Mouse (Mus musculus) thymus, adult 18-20 months (tissue): Measurements from ENCODE around the gene Map3k14.
A peak's percentile ranks its signal among the peaks of the same experiment; 100 is the strongest.

Source experiments
- DNase-seq, 2 experiments: peaks; one replicate each; pipeline ENCODE4 v3.0.0; 2022; ENCODE audit warnings: mixed read lengths in 2 of 2

Gene Map3k14

DNA sequence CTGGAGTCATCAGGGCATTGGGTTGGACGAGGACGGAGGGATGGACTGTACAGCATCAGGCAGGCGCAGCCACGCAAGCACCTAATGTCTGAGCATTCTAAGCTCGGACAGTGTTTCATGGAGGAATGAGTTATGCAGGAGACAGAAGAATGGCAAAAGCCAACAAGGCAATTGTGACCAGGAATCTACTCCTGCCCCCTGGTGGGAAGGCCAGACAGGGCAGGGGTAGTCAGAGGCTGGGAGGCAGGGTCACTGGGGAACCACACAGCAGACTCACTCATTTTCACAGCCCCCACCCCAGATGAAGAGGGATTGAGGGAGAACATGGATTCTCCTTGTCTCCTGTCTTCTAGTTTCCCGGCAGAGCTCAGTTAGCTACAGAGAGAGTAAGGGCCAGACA, 4.7 kb upstream of the Map3k14 start:
- peak in 1 of 2 experiments; percentile 49 for DNase-seq

DNA sequence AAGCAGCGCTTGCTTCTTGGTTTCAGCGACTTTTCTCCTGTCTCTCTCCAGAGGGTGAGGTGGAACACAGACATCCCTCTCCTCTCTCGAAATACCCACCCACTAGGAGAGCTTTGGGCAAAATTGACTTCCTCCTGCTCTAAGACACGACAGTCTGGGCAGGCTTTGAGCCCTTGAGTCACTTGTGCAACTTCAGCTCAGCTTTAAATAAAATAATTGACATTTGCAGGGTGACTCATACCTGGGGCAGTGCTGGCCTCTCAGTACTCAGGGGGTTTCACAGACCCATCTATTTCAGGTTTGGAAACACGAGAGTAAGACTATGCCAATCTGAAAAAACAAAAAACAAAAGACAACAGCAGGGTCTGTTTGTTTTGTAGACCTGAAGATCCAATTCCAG, 2.2 kb upstream of the Map3k14 start:
- DNase-seq = no peak

DNA sequence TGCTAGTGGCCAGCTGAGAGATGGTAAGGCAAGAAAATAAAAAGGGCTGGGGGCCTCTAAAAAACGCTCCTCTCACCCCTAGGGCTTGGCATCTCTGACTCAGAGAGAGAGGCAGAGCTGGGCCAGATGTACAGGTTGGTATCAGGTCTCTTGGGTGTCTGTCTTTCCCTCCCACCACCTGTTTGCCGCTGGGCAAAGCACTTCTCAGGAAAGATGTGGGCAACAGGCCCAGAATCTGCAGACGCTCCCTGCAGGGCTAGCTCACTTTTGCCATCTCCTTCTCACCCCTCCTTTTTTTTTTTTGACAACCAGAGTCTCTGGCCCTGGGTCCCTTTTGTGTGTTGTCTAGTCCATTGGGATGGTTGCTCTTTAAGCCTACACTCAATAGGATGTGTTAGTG, 1.6 kb upstream of the Map3k14 start:
- no peak for DNase-seq

DNA sequence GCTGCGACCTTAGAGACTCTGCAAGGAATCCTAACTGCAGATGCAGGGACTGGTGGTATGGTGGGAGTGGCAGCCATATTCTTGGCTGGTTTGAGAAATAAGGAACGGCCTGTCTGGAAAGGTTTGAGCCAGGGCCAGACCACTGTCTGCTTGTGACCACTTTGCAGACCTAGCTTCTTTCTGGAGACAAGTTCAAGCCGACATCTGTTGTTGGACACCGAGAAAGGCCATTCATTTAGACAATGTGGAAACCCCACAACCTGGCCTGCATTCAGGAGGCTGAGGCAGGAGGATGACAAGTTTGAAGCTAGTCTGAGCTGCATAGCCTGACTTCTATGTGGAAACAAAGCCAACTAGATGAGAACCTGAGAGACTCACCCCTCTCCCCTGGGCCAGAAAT, 1.1 kb upstream of the Map3k14 start:
- no peak for DNase-seq

DNA sequence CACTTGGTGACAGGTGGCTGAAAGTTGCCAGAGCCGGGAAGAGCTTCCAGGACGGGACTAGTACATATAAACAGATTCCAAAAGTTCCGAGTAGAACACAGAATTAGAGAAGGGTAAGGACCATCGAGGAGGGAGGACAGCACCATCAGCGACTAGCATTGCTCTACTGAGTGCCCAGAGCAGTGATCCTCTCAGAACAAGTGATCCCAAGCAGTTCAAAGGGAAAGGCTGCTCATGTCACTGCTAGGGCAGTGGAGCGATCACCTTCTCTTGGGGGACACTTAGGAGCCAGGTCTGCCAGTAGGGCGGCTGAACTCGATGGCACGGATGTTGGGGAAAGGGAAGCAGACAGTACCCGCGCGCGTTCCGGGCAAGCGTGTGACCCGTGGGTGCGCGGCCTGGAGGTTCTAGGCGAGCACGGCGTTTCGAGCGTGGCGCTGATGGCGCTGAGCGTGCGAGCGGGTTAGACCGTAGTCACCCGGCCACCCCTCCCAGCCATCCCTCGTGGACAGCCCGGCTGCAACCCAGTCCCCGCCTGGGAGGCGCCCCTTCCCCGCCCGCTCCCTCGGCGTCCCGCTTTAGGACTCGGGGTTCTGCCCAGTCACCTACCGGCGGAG, 435 bp downstream of the Map3k14 start:
- no peak for DNase-seq

DNA sequence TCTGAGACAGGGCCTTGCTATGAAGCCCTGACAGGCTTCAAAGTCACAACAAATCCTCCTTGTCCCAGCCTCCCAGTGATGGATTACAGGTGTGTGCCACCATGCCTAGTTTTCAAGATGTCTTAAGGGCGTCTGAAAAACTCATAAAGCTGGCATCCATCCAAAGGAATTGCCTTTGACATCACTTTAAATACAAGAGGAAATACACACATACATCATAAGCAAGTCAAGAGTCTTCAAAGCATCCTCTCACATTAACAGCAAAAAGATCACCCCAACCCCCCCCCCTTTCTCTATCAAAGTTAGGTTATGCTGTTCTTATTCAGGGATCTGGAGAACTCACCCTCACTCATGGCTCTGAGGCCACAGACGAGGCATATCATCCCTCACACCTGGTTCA, 1.4 kb downstream of the Map3k14 start:
- no peak for DNase-seq

DNA sequence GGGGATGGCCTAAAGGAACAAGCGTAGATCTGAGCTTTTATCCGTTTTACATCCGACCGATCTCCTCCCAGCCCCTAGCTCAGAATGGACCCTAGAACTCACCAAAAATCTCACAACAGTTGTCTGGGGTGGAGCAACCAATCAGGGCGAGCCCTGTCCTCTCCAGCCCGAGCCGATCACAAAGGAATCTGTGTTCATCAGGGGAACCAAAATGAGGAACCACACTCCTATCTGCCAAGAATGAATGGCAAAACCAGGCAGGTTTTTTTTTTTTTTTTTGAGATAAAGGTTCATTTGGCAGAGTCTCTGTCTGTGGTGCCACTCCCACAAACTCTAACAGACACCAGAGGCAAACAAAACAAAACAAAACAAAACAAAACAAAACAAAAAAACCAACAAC, 2.1 kb downstream of the Map3k14 start:
- DNase-seq = no peak

DNA sequence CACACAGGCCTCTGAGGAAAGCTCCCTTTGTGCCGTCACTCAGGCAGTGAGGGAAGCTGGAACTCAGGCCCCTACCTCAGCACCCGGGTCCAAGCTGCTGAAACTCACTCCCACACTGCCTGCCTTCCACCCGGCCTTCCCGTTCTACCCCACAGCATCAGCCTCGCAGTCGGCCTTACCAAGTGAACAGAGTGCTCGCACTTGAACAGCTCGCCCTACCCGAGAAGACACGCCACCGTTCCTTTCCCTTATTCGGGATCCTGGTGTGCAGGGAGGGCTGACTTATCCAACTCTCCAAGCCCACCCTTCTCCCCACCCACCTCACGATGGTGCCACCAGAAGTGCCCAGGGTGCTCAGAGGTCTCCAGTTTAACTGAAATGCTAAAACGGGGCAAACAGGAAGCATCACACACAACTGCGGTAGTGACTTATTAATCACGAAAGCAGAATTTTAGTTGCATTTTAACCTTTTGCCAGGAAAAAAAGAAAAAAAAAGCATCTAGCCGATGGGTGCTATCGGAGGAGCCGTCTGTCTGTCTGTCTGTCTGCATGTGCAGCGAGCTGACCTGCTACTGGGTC, 2.8 kb downstream of the Map3k14 start:
- DNase-seq = peak; percentile 37 to 39

DNA sequence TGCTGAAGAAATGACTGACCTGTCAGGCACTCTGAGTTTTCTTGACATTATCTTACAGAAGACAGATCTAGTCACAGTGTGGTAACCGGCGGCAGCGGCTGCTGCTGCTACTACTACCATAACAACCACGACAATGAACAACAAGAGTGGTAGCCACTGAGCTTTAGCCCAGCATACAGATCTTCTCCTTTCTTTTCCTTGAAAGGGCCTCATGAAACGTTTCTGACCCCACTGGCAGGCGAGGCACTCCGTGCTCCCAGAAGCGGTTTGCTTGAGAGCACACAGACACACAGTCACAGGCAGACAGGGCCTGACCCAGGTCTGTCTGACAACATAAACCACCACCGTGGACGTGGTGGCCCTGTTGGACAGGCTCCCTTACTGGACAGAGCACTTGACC, 3.7 kb downstream of the Map3k14 start:
- no peak for DNase-seq

DNA sequence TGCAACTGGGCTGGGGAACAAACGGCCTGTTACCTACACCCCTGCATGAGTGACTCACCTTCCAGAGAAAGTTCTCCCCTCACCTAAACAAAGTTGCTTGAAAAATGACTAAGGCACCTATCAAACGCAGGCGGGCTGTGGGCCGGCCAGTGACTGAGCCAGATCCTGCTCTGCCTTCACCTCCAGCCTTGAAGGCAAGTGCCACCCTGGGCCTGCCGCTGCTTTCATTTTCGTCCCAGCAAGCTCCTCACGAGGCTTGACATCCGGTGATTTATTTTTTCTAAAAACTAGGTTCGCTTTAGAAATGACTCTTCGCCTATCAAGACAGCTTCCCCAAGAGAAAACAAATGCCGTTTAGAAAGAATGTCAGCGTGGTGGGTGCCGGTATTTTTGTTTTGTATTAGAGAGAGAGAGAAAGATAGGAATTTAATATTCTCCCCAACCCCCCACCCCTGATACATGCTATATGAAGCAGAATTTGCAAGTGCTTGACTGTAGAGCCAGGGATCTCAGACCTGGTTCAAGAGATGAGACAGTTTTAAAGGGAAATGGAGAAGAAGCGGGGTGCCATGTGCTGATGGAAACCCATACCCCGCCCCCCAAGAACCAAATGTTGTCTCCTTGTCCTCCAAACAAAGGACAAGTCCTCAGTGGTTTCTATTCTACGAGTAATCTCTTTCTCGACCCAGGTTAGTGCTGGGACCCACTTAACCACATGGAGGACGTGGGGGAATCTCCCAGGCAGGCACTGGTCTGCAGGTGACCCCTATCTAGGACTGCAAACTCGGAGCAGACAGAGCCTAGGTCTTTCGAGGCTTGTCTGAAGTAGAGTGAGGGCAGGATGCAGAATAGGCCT, 4.6 kb downstream of the Map3k14 start:
- peak; percentile 46 to 68 for DNase-seq

DNA sequence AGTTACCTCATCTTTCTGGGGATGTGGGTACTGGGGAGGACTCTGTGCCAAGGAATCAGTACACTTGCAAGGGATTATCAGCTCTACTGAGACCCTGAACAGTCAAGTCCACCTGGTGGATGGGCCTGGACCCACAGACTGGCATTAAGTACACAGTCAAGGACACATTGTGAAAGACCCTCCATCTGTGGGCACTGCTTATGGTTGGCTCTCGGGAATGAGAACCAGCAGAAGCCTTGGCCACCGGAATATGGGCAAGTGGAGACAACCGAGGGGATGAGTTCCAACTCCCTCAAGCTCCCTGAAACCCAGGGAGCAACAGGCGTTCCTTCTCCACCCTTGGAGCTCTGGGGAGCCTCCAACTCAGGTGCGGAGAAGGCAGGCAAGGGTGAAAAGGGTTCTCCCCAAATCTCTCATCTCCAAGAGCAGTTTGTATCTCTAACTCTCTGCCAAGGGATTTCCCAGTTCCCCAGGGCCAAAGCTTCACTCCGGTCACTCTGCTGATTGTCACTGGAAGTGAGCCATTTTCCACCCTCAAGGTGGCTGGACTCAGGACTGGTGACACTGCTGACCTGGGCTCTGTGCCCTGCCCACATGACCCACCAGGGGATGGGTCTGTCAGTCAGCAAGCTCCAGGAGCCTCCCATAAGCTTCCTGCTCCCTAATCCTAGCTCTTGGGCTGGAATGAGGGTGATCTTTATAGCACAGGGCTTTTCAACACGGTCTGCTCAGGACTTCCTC, 5.4 kb downstream of the Map3k14 start:
- DNase-seq = no peak

DNA sequence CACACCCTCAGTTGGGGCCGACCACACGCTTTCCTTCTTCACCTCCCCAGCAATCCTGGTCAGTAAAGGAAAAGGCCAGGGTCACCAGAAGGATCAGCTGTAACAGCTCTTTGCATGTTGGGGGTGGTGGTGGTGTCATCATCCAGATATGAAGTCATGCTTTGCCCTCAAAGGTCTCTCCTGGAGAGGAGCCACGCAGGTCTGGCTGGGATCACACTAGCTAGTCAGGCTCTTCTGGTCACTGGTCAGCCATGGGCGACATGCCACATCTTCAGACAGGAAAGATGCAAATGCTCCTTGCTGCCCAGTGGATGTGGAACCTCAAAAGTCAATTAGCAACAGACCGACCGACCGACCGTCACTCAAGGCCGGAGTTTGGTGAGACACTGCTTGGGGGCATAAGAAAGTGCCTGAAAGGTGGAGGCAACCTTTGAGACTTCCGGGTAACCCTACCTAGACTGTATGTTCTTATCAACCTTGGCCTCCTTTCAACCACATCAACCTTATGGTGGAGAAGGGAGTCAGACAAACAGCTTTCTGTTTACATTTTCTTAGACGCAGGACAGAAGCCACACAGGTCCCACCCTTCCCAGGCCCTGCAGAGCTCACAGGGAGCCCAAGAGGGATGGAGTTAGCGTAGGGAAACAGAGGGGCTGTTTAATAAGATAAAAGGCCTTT, 6.6 kb downstream of the Map3k14 start:
- no peak for DNase-seq

DNA sequence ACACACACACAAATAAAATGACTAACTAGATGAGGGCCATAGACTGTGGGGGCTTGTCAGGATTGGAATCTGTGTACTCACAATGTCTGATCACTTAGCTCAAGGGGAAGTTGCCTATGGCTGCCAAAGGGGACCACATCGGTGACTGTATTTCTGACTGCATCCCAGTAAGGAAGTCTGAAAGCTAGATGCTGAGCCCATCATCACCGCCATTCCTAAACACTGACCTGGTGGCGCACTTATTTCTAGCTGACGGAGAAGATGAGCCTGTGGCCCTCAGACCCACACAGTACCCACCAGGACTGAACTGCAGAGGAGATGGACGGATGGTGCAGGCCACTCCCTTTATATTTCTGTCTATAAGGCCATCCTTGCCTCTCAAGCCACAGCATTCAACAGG, 7.2 kb downstream of the Map3k14 start:
- DNase-seq = no peak

DNA sequence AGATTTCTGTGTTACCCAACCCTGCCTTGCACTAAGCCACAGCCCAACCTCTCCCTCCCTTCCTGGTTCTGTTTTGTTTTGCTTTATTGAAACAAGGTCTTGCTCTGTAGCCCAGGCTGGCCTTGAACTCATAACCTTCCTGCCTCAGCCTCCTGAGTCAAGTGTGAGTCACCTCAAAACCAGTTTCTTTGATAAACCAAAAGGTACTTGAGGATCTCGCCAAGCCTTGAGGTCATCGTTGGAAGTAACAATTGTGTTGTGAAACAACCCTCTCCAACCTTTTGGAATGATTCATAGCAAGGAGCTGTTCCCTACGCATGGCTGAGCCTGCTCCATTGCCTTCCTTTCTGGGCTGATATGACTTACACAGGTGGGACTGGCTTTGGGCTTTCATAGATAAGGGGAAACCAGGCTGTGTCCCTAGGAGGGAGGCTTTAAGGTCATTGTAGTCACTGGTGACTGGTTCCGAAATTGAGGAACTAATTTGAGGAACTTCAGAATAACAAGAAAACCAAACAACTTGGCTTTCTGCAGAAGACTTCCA, 9.3 kb downstream of the Map3k14 start:
- DNase-seq = no peak

DNA sequence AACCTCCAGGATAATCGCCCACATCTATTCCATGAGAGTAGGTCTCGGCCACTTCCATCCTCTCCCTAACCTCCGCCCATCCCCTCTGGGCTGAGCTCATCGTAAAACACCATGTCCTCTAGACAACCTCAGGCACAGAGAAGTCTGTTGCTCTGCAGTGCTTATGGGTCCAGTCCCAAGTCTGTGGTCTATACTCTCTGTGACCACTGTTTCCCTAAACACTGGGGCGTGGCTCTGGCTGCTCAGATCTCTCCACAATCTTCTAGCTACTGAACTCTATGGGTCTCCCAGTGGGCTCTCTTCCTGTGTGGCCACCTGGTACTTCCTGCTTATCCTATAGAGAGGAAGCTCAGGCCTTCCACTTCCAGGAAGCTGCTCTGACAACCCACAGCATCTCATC, 13.7 kb downstream of the Map3k14 start:
- DNase-seq = no peak

DNA sequence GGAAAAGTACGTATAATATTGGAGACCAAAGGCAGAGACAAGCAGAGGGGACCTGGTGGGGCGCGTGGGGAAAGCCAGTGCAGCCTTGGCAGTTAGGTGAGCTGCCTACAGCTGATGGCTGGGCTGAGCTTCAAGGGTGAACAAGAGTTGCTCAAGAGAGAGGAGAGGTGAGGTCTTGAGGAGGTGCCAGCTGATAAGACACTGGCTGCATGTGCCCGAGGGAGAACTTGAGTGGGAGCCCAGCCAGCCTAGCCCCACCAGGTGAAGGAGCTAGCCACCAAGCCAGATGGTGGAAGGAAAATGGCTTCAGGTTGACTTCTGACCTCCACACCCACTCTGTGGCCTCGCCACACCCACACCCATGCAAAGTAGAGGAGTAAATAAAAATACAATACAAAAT, 14.9 kb downstream of the Map3k14 start:
- DNase-seq = no peak

DNA sequence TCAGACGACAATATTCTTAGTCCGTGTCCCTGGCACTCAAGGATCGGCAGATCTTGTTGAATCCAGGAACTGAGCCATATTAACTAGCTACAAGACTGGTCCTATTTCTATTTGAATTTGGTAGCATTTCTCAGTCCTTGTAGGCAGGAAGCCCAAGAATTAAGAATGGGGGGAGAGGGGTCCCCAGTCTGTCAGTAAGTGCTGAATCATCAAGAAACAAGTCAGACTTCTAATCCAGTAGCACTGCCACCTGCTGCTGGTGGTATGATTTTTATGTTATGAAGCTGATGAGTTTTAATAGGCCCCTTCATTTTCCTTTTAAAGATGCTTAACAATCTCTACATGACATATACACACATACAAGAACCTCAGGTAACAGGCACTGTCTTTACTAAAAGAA, 16.9 kb downstream of the Map3k14 start:
- DNase-seq = no peak

DNA sequence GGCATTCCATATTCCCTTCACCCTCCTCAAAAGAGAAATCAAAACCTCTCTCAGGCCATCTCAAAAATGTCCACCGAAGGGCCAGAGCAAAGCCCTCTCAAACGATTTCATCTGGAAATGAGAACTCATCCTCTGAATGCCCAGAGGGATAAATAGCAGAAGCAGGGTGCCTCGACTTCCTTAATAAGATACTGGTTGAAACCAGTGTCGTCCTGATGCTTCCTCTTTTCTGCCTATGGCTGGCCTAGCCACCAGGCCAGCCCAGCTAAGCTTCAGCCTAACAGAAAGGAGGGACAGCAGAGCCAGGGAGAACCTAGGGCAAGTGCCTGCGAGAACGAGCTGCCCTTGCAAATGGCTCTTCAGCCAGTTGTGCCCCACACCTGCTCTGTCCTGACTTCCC, 17.8 kb downstream of the Map3k14 start:
- no peak for DNase-seq

DNA sequence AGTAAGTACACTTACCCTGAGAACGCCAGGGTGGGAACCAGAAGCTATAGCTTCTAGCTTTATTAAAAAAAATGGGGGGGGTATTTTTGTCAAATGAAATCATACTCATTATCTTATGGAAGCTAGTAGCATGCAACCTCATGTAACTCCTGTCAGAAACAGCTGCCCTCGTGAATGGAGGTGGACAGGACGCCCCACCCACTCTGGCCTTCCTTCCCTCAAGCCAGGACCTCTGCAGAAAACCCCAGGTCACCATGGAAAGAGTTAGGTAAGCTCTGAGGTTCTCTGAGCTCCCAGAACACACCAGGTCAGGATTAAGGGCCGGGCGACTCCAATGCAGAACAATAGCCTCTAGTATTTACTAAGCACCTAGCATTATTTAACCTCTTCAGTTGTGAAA, 18.4 kb downstream of the Map3k14 start:
- DNase-seq = no peak

DNA sequence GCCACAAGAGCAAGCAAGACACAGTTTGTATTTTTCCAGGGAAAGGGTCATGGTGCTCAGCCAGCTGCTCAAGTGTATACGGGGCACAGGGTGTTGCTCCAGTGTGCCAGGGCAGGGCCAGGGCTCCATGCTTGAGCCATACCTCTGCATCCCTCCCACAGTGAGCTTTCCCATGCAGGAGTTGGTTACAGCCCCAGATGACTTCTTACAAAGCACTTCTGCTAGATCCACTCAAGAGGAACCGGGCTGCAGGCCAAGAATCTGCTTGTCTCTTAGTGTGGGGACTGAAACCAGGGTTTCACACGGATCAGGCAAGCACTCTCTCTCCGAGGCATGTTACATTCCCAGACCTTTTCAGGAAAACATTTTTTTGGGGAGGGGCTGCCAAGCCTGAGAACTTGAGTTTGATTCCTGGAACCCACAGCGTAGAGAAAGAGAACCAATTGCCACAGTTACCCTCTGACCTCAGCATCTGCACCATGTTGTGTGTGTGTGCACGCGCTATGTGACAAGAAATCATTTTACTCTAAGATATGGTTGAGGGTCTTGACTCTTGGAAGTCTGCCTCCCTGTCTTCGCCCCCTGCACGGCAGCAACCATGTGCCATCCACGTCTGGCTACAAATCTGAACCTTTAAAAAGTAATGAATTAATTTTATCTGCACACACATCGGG, 19.6 kb downstream of the Map3k14 start:
- DNase-seq = no peak

DNA sequence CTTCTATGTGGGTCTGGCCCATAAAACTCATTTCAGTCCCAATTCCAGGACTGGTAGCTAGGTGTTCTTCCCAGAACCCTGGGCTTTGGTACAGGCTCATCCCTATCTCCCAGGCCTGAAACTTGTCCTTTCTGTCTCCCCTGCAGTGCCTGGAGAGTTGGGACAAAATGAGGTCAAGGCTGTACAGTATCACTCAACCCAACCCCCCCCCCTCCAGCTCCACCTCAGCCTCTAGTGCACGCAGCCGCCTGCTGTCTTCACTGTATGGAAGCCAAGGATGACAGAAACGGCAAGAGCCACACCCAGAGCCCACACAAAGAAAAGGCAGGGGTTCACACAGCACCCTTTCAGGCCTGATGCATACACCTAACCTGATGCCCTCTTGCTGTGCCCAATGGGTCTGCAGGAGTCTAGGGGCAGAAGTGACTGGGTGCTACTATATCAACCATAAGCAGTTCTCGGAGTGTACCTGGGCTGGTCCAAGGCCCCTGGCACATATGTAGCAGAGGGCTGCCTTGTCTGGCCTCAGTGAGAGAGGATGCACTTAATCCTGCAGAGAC, 20.5 kb downstream of the Map3k14 start:
- no peak for DNase-seq
